Mouse (Mus musculus) heart, adult 2 months (tissue): Measurements from ENCODE around the gene Ppp2r5b. TPM values are rescaled to one million over a fixed set of nuclear protein-coding genes. Genes with fewer than 3 reads are reported as not detected.

Source experiments
- DNase-seq, 2 experiments: peaks; one replicate each; pipeline ENCODE4 v3.0.0; 2021
- H3K27ac ChIP-seq: fragments of 200-600 bp; 2 replicates; pipeline ENCODE4 v1.8.1; 2022
- H3K27me3 ChIP-seq: fragments of 200-500 bp; 2 replicates; pipeline ENCODE4 v1.6.1; 2012; ENCODE audit warnings: mild to moderate bottlenecking, low read length, inconsistent platforms, mixed read lengths; ENCODE audit not compliant: control insufficient read depth, insufficient read depth
- H3K36me3 ChIP-seq: fragments of 200-500 bp; 2 replicates; pipeline ENCODE4 v1.6.1; 2012; ENCODE audit warnings: low read length, inconsistent platforms; ENCODE audit not compliant: control insufficient read depth, insufficient read depth
- H3K4me1 ChIP-seq: fragments of 200-500 bp; 2 replicates; pipeline ENCODE4 v1.6.1; 2011; ENCODE audit warnings: low read length; ENCODE audit not compliant: control insufficient read depth, insufficient read depth
- H3K4me3 ChIP-seq: fragments of 200-600 bp; 2 replicates; pipeline ENCODE4 v1.8.1; 2022
- H3K79me2 ChIP-seq: fragments of 200-500 bp; replicated peaks from 2 replicates; pipeline ENCODE4 v1.6.1; 2012; ENCODE audit warnings: mild to moderate bottlenecking, inconsistent platforms, low read length, moderate library complexity, mixed read lengths; ENCODE audit not compliant: control insufficient read depth, insufficient read depth
- H3K9ac ChIP-seq: fragments of 200-500 bp; 2 replicates; pipeline ENCODE4 v1.6.1; 2012; ENCODE audit warnings: low read depth, mild to moderate bottlenecking, control low read depth, inconsistent platforms, low read length, mixed read lengths
- CTCF ChIP-seq: fragments of 200-600 bp; IDR thresholded peaks from 2 replicates; pipeline ENCODE4 v1.8.1; 2022; ENCODE audit warnings: antibody characterized with exemption, mild to moderate bottlenecking, moderate library complexity
- EP300 ChIP-seq: fragments of 200-500 bp; IDR thresholded peaks from 2 replicates; pipeline ENCODE4 v1.6.1; 2011; ENCODE audit warnings: low read depth, low read length, control low read depth; ENCODE audit not compliant: insufficient read depth
- POLR2A ChIP-seq: fragments of 200-500 bp; IDR thresholded peaks from 2 replicates; pipeline ENCODE4 v1.6.1; 2011; ENCODE audit warnings: mild to moderate bottlenecking, low read depth, low read length, control low read depth; ENCODE audit not compliant: insufficient read depth
- WGBS: fragments of 180-500 bp; shearing (Covaris S2); methylation state at CpG from one replicate; pipeline ENCODE4 v1.1.7; 2018; 5-methylcytosine and 5-hydroxymethylcytosine counted together
- intact Hi-C: fragments of 180-260 bp; cut with DNase I; formaldehyde crosslinking; loops from one replicate; pipeline ENCODE4 v1.15.1; 2025
- polyA plus RNA-seq: library from polyadenylated mRNA; depleted of rRNA; stranded (reverse); fragments of >200 nt; gene quantifications from 2 replicates; pipeline ENCODE4 v1.2.3, GENCODE M21; 2012
- total RNA-seq, 2 experiments: library from RNA; stranded (reverse); gene quantifications; 2 replicates each; pipeline ENCODE4 v1.2.3; 2021

Gene Ppp2r5b
- total and polyA plus RNA-seq, 3 experiments: 34.8 to 36.8 (median 35.1) TPM

GRCm38 (mm10) chr19:6280554-6280953 lies 44.9 kb upstream of the Ppp2r5b start:
- H3K4me3 ChIP-seq: peak overlapping the region; percentile 92
- H3K79me2 ChIP-seq: peaks cover 3% of the 10 kb centered on the region
- peaks cover 36% of the 10 kb centered on the region for H3K4me1 ChIP-seq
- intact Hi-C loops: no loop called here
- H3K27me3 ChIP-seq: no peaks in the 10 kb centered on the region
- peak overlapping the region; percentile 0; the same call in 1 of the 2 replicates for H3K9ac ChIP-seq
- WGBS: 74% methylated on average over 7 of the region's 7 CpGs
- no peak for TF ChIP-seq EP300
- TF ChIP-seq POLR2A: no peak
- TF ChIP-seq CTCF: no peak
- peak overlapping the region; percentile 98 for H3K27ac ChIP-seq
- H3K36me3 ChIP-seq: peaks cover 48% of the 10 kb centered on the region
- no peak for DNase-seq

- 49% methylated on average over 6 of the region's 6 CpGs for WGBS
- Histone ChIP-seq H3K4me3 (peak overlapping the region; percentile 92), H3K4me1 (peaks cover 29% of the 10 kb centered on the region), H3K36me3 (peaks cover 39% of the 10 kb centered on the region), H3K27ac (peak overlapping the region; percentile 98), H3K27me3 (no peaks in the 10 kb centered on the region), H3K79me2 (peaks cover 3% of the 10 kb centered on the region), H3K9ac (peak overlapping the region; percentile 98)
- no peak for TF ChIP-seq CTCF
- TF ChIP-seq POLR2A: no peak
- no peak for TF ChIP-seq EP300
- no peak for DNase-seq
- intact Hi-C loops: no loop called here
These were observed 43.9 kb upstream of the Ppp2r5b start for GRCm38 (mm10) chr19:6279481-6280144.

- H3K79me2 ChIP-seq: peaks cover 3% of the 10 kb centered on the region
- peaks cover 31% of the 10 kb centered on the region for H3K36me3 ChIP-seq
- DNase-seq: no peak
- peak overlapping the region; percentile 92 for H3K4me3 ChIP-seq
- WGBS: 7% methylated on average over 6 of the region's 6 CpGs
- peak overlapping the region; percentile 98 for H3K27ac ChIP-seq
- no peaks in the 10 kb centered on the region for H3K27me3 ChIP-seq
- intact Hi-C loops: no loop called here
- H3K4me1 ChIP-seq: peaks cover 25% of the 10 kb centered on the region
- H3K9ac ChIP-seq: peak overlapping the region; percentile 98
- TF ChIP-seq EP300: no peak
- TF ChIP-seq CTCF: no peak
- TF ChIP-seq POLR2A: no peak
These were observed 42.9 kb upstream of the Ppp2r5b start for GRCm38 (mm10) chr19:6278439-6279073.

GRCm38 (mm10) chr19:6277661-6278438 lies 42.2 kb upstream of the Ppp2r5b start:
- Histone ChIP-seq H3K4me1 (peaks cover 26% of the 10 kb centered on the region), H3K27ac (peak overlapping the region; percentile 98), H3K36me3 (peaks cover 24% of the 10 kb centered on the region), H3K4me3 (peak overlapping the region; percentile 92), H3K9ac (peak overlapping the region; percentile 98), H3K79me2 (peaks cover 3% of the 10 kb centered on the region), H3K27me3 (no peaks in the 10 kb centered on the region)
- intact Hi-C loops: no loop called here
- TF ChIP-seq EP300 (peak; percentile 85), CTCF (no peak), POLR2A (peak; percentile 96)
- 1% methylated on average over 10 of the region's 10 CpGs for WGBS
- DNase-seq: peak; percentile 82 to 89

- Histone ChIP-seq H3K9ac (peak within 1 kb of the TSS; percentile 98), H3K4me3 (peak within 1 kb of the TSS; percentile 92), H3K79me2 (peaks cover 3% of the 10 kb centered on the region), H3K27me3 (no peaks in the 10 kb centered on the region), H3K27ac (peak within 1 kb of the TSS; percentile 98), H3K4me1 (peaks cover 28% of the 10 kb centered on the region), H3K36me3 (peaks cover 16% of the 10 kb centered on the region)
- intact Hi-C loops: loop anchor here (1.0 kb wide), 1 partner anchor 26 kb away; no protein-coding TSS in a partner anchor
- peak; percentile 72; the same call in 1 of the 2 replicates for TF ChIP-seq EP300
- peak; percentile 79 for TF ChIP-seq POLR2A
- TF ChIP-seq CTCF: peak; percentile 94
- peak; percentile 99 for DNase-seq
- WGBS: 1% methylated on average over 106 of the region's 106 CpGs
These were observed 41.1 kb upstream of the Ppp2r5b start, which contains the start of gene Ehd1 for GRCm38 (mm10) chr19:6276426-6277421. Ehd1 (plus strand) TSS chr19:6276725.
